Mouse (Mus musculus) brain, embryonic 14.5 days (tissue): Measurements from ENCODE around the gene Tm6sf2.

ENCODE experiments used
- CTCF ChIP-seq: fragments of 200-500 bp; IDR thresholded peaks from 2 replicates; pipeline ENCODE4 v1.5.1; 2012; ENCODE audit warnings: inconsistent platforms, mild to moderate bottlenecking, moderate library complexity, borderline replicate concordance; ENCODE audit not compliant: insufficient read depth, insufficient read length; ENCODE audit errors: extremely low read depth
- POLR2A ChIP-seq: fragments of 200-500 bp; IDR thresholded peaks from 2 replicates; pipeline ENCODE4 v1.6.1; 2012; ENCODE audit warnings: mild to moderate bottlenecking, inconsistent platforms, borderline replicate concordance; ENCODE audit not compliant: poor library complexity, insufficient read depth, insufficient read length, severe bottlenecking; ENCODE audit errors: extremely low read depth

GRCm38 (mm10) chr8:70129309-70129952 lies 56.7 kb downstream of the Tm6sf2 start:
- TF ChIP-seq POLR2A, result no peak
- TF ChIP-seq CTCF, result no peak
